Mouse (Mus musculus) liver, adult 2 months (tissue): Measurements from ENCODE around the gene Olfr810. TPM values are rescaled to one million over a fixed set of nuclear protein-coding genes. Genes with fewer than 3 reads are reported as not detected.

Source experiments
- DNase-seq: peaks from one replicate; pipeline ENCODE4 v3.0.0-alpha.2; 2011; ENCODE audit warnings: low read depth, low spot score; ENCODE audit errors: extremely low read depth
- H3K27ac ChIP-seq: fragments of 200-500 bp; replicated peaks from 2 replicates; pipeline ENCODE4 v1.5.1; 2012; ENCODE audit warnings: low read depth, mild to moderate bottlenecking, control low read depth, inconsistent platforms, low read length; ENCODE audit not compliant: insufficient read depth
- H3K27me3 ChIP-seq: fragments of 200-500 bp; 2 replicates; pipeline ENCODE4 v1.6.1; 2012; ENCODE audit warnings: mild to moderate bottlenecking, moderate library complexity, low read length, inconsistent platforms; ENCODE audit not compliant: control insufficient read depth, insufficient read depth
- H3K36me3 ChIP-seq: fragments of 200-500 bp; 2 replicates; pipeline ENCODE4 v1.6.1; 2012; ENCODE audit warnings: low read length, inconsistent platforms; ENCODE audit not compliant: control insufficient read depth, insufficient read depth
- H3K4me1 ChIP-seq: fragments of 200-500 bp; 2 replicates; pipeline ENCODE4 v1.6.1; 2011; ENCODE audit warnings: low read length; ENCODE audit not compliant: control insufficient read depth, insufficient read depth
- H3K4me3 ChIP-seq: fragments of 200-500 bp; 2 replicates; pipeline ENCODE4 v1.5.1; 2011; ENCODE audit warnings: low read depth, mild to moderate bottlenecking, control low read depth, low read length, moderate library complexity; ENCODE audit not compliant: insufficient read depth
- H3K79me2 ChIP-seq: fragments of 200-500 bp; 2 replicates; pipeline ENCODE4 v1.6.1; 2012; ENCODE audit warnings: inconsistent platforms, mild to moderate bottlenecking, low read length, moderate library complexity; ENCODE audit not compliant: control insufficient read depth, insufficient read depth
- H3K9ac ChIP-seq: fragments of 200-500 bp; 2 replicates; pipeline ENCODE4 v1.6.1; 2012; ENCODE audit warnings: low read depth, mild to moderate bottlenecking, control low read depth, inconsistent platforms, low read length
- CTCF ChIP-seq: fragments of 200-500 bp; IDR thresholded peaks from 2 replicates; pipeline ENCODE4 v1.5.1; 2011; ENCODE audit warnings: low read depth, low read length, control low read depth
- POLR2A ChIP-seq: fragments of 200-500 bp; IDR thresholded peaks from 2 replicates; pipeline ENCODE4 v1.6.1; 2011; ENCODE audit warnings: low read length, control low read depth; ENCODE audit not compliant: insufficient read depth; ENCODE audit errors: extremely low read depth
- WGBS: fragments of 180-500 bp; shearing (Covaris S2); methylation state at CpG from one replicate; pipeline ENCODE4 v1.1.7; 2018; 5-methylcytosine and 5-hydroxymethylcytosine counted together
- polyA plus RNA-seq: library from polyadenylated mRNA; depleted of rRNA; stranded (reverse); fragments of >200 nt; gene quantifications from 2 replicates; pipeline ENCODE4 v1.2.3, GENCODE M21; 2012; rRNA removed
- total RNA-seq: library from RNA; depleted of rRNA; stranded (reverse); fragments of >200 nt; gene quantifications from 2 replicates; pipeline ENCODE4 v1.2.3, GENCODE M21; 2014; rRNA removed

Olfr810 gene
- total RNA-seq = not detected in 2 replicates
- polyA plus RNA-seq = not detected in 2 replicates

GRCm38 (mm10) chr10:129794817-129795216 is at the start of gene Olfr810:
Olfr810 (minus strand) TSS chr10:129794917.
- Histone ChIP-seq H3K27me3 (no peaks in the 10 kb centered on the region), H3K36me3 (no peaks in the 10 kb centered on the region), H3K27ac (no peak within 1 kb of the TSS), H3K4me1 (no peaks in the 10 kb centered on the region), H3K9ac (no peak within 1 kb of the TSS), H3K79me2 (no peaks in the 10 kb centered on the region), H3K4me3 (no peak within 1 kb of the TSS)
- DNase-seq = no peak
- TF ChIP-seq POLR2A (no peak), CTCF (no peak)

- H3K27me3 ChIP-seq = no peaks in the 10 kb centered on the region
- H3K27ac ChIP-seq = no peak within 1 kb of the TSS
- 77% methylated on average over 4 of the region's 4 CpGs for WGBS
- H3K4me1 ChIP-seq = no peaks in the 10 kb centered on the region
- no peak for DNase-seq
- TF ChIP-seq CTCF (no peak), POLR2A (no peak)
- H3K9ac ChIP-seq = no peak within 1 kb of the TSS
- no peaks in the 10 kb centered on the region for H3K36me3 ChIP-seq
- H3K79me2 ChIP-seq = no peaks in the 10 kb centered on the region
- H3K4me3 ChIP-seq = no peak within 1 kb of the TSS
These were observed 9.6 kb upstream of the Olfr810 start, which contains the start of gene Olfr811 for GRCm38 (mm10) chr10:129804296-129804695. Olfr811 (minus strand) TSS chr10:129804396.

GRCm38 (mm10) chr10:129778123-129778522 is 16.6 kb downstream of the Olfr810 start:
- H3K4me1 ChIP-seq = no peaks in the 10 kb centered on the region
- H3K79me2 ChIP-seq = no peaks in the 10 kb centered on the region
- H3K27me3 ChIP-seq = no peaks in the 10 kb centered on the region
- DNase-seq = no peak
- no peak for TF ChIP-seq CTCF
- TF ChIP-seq POLR2A = no peak
- no peaks in the 10 kb centered on the region for H3K36me3 ChIP-seq
- H3K27ac ChIP-seq = no peak overlapping the region
- no peak overlapping the region for H3K4me3 ChIP-seq
- H3K9ac ChIP-seq = no peak overlapping the region

- DNase-seq = no peak
- H3K79me2 ChIP-seq = no peaks in the 10 kb centered on the region
- H3K36me3 ChIP-seq = no peaks in the 10 kb centered on the region
- H3K9ac ChIP-seq = no peak within 1 kb of the TSS
- H3K27ac ChIP-seq = no peak within 1 kb of the TSS
- TF ChIP-seq CTCF (no peak), POLR2A (no peak)
- H3K27me3 ChIP-seq = no peaks in the 10 kb centered on the region
- no peak within 1 kb of the TSS for H3K4me3 ChIP-seq
- H3K4me1 ChIP-seq = no peaks in the 10 kb centered on the region
These were observed 20.4 kb downstream of the Olfr810 start, which contains the start of gene Olfr809 for GRCm38 (mm10) chr10:129774338-129774737. Olfr809 (plus strand) TSS chr10:129774638.

- no peak within 1 kb of the TSS for H3K4me3 ChIP-seq
- TF ChIP-seq CTCF (no peak), POLR2A (no peak)
- WGBS = 85% methylated on average over 1 of the region's 1 CpGs
These were observed 29.5 kb downstream of the Olfr810 start, which contains the start of gene Olfr808 for GRCm38 (mm10) chr10:129765182-129765581. Olfr808 (plus strand) TSS chr10:129765482.

DNA sequence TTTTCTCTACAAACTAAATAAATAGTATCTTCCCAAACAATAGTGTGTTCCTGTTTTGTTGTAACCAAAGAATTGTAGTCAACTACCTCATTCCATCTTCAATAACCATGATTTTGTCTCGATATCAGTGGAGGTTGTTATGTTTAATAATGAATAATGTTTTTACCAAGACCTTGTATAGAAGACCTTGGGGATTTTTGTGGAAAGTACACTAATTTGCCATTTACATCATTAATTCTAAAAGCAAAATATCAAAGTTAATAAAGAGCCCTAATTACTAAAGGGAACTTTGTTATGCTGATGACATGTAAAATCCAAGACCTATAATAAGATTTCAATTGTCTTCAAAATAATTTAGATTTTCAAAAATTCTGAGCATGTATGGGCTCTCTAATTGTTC is 37.0 kb downstream of the Olfr810 start, which contains the start of gene Olfr807:
Olfr807 (minus strand) TSS at position 101 of the 400 bp plus-strand sequence.
- DNase-seq = no peak
- WGBS = 81% methylated on average over 1 of the region's 1 CpGs
- H3K4me3 ChIP-seq = no peak within 1 kb of the TSS
- H3K79me2 ChIP-seq = no peaks in the 10 kb centered on the region
- H3K4me1 ChIP-seq = no peaks in the 10 kb centered on the region
- no peaks in the 10 kb centered on the region for H3K36me3 ChIP-seq
- H3K27ac ChIP-seq = no peak within 1 kb of the TSS
- no peak within 1 kb of the TSS for H3K9ac ChIP-seq
- no peak for TF ChIP-seq CTCF
- no peak for TF ChIP-seq POLR2A
- H3K27me3 ChIP-seq = no peaks in the 10 kb centered on the region

More at GRCm38 (mm10) chr10:129765182-129765581, 29.5 kb downstream of the Olfr810 start, which contains the start of gene Olfr808:
- H3K4me1 ChIP-seq = no peaks in the 10 kb centered on the region
- H3K27me3 ChIP-seq = no peaks in the 10 kb centered on the region
- H3K36me3 ChIP-seq = no peaks in the 10 kb centered on the region
- no peak within 1 kb of the TSS for H3K9ac ChIP-seq
- H3K27ac ChIP-seq = no peak within 1 kb of the TSS
- no peak for DNase-seq
- no peaks in the 10 kb centered on the region for H3K79me2 ChIP-seq
